27 mouse cellular contexts compared by ENCODE assay signal in genomic region chr2:60671215-60671614, GRCm38 (mm10). TPM values are rescaled to one million over a fixed set of nuclear protein-coding genes. Genes with fewer than 3 reads are reported as not detected.
DNase-seq lines count a peak whose midpoint lies in the region; ATAC-seq lines count a peak whose summit lies in the region.
"Had no signal": no experiment of that assay in that cellular context is flagged by ENCODE, and none has a peak within 500 bp of the region (broad histone marks: within the 10 kb centered on the region; RNA-seq: fewer than 3 reads in every experiment).

No protein-coding gene starts in this region.

- H3K27me3 ChIP-seq in intestine, embryonic 15.5 days (replicated peaks) = no peaks in the 10 kb centered on the region
- no peaks in the 10 kb centered on the region for H3K27me3 ChIP-seq in intestine, embryonic 16.5 days (replicated peaks; ENCODE audit: control insufficient read depth, insufficient read depth, low read length)
- no peaks in the 10 kb centered on the region for H3K27me3 ChIP-seq in stomach, embryonic 16.5 days (ENCODE audit: control insufficient read depth, insufficient read depth, low read length)
- H3K27me3 ChIP-seq: CH12.LX; embryonic facial prominence, embryonic 13.5 days; embryonic facial prominence, embryonic 15.5 days; Patski had no signal

- peak; percentile 43; the same call in 1 of the 2 replicates for ATAC-seq in intestine, embryonic 15.5 days
- no peak for ATAC-seq in intestine, embryonic 16.5 days
- ATAC-seq in stomach, embryonic 16.5 days (ENCODE audit: insufficient read depth, low FRiP score) = no peak
- ATAC-seq: CD4-positive, CD25-positive, alpha-beta regulatory T cell, adult 4 months; forebrain, embryonic 14.5 days; forebrain, embryonic 16.5 days; Patski had no signal

- H3K9ac ChIP-seq in intestine, embryonic 15.5 days = no peak overlapping the region
- H3K9ac ChIP-seq in intestine, embryonic 16.5 days (ENCODE audit: low read depth, low read length) = no peak overlapping the region
- no peak overlapping the region for H3K9ac ChIP-seq in stomach, embryonic 16.5 days (ENCODE audit: low read length)
- H3K9ac ChIP-seq: embryonic facial prominence, embryonic 13.5 days; embryonic facial prominence, embryonic 15.5 days; forebrain, embryonic 12.5 days had no signal

- DNase-seq in T-cell, adult 2 months (ENCODE audit: low spot score) = no peak
- DNase-seq in thymus, postnatal 10 days (ENCODE audit: low spot score in 2 of 2) = no peak
- DNase-seq: adrenal gland, adult 2 months; adrenal gland, postnatal 10 days; adrenal gland, postnatal 25 days; B cell, adult 2 months; cerebellum, adult 11 months; cerebellum, adult 18-20 months; cerebellum, adult 8-10 months; cerebellum, adult 9-11 months; cerebellum, postnatal 14 days; cerebellum, postnatal 36 days; embryo, embryonic 11 days had no signal

- no peak overlapping the region for H3K27ac ChIP-seq in intestine, embryonic 15.5 days
- no peak overlapping the region for H3K27ac ChIP-seq in intestine, embryonic 16.5 days (ENCODE audit: low read length)
- no peak overlapping the region for H3K27ac ChIP-seq in stomach, embryonic 16.5 days (ENCODE audit: low read length)
- H3K27ac ChIP-seq: embryonic facial prominence, embryonic 13.5 days; embryonic facial prominence, embryonic 15.5 days; forebrain, embryonic 10.5 days; forebrain, embryonic 12.5 days had no signal

- H3K4me3 ChIP-seq in intestine, embryonic 15.5 days (replicated peaks) = no peak overlapping the region
- no peak overlapping the region for H3K4me3 ChIP-seq in intestine, embryonic 16.5 days (ENCODE audit: low read length)
- no peak overlapping the region for H3K4me3 ChIP-seq in stomach, embryonic 16.5 days (replicated peaks; ENCODE audit: low read length)
- H3K4me3 ChIP-seq: embryonic facial prominence, embryonic 13.5 days; embryonic facial prominence, embryonic 15.5 days; erythroblast, embryonic 14.5 days; forebrain, embryonic 10.5 days; forebrain, embryonic 12.5 days had no signal

- no peaks in the 10 kb centered on the region for H3K36me3 ChIP-seq in intestine, embryonic 15.5 days
- no peaks in the 10 kb centered on the region for H3K36me3 ChIP-seq in intestine, embryonic 16.5 days (ENCODE audit: control insufficient read depth, insufficient read depth, low read length)
- H3K36me3 ChIP-seq in stomach, embryonic 16.5 days (ENCODE audit: control insufficient read depth, insufficient read depth, low read length) = no peaks in the 10 kb centered on the region
- H3K36me3 ChIP-seq: embryonic facial prominence, embryonic 13.5 days; embryonic facial prominence, embryonic 15.5 days; forebrain, embryonic 10.5 days; forebrain, embryonic 12.5 days; G1E had no signal

- 78% methylated on average over 1 of the region's 1 CpGs for WGBS in intestine, embryonic 15.5 days
- WGBS in intestine, embryonic 16.5 days = 89% methylated on average over 1 of the region's 1 CpGs
- WGBS in stomach, embryonic 16.5 days = 84% methylated on average over 1 of the region's 1 CpGs

- no peak overlapping the region for H3K4me2 ChIP-seq in intestine, embryonic 15.5 days (replicated peaks)
- H3K4me2 ChIP-seq in intestine, embryonic 16.5 days (ENCODE audit: low read depth, low read length) = no peak overlapping the region
- H3K4me2 ChIP-seq in stomach, embryonic 16.5 days (ENCODE audit: low read depth, low read length) = peak overlapping the region; percentile 45; the same call in 1 of the 2 replicates
- H3K4me2 ChIP-seq: embryonic facial prominence, embryonic 13.5 days; embryonic facial prominence, embryonic 15.5 days; forebrain, embryonic 12.5 days had no signal

- no peaks in the 10 kb centered on the region for H3K4me1 ChIP-seq in intestine, embryonic 15.5 days (replicated peaks)
- no peaks in the 10 kb centered on the region for H3K4me1 ChIP-seq in intestine, embryonic 16.5 days (ENCODE audit: control insufficient read depth, insufficient read depth, low read length)
- H3K4me1 ChIP-seq in stomach, embryonic 16.5 days (ENCODE audit: control insufficient read depth, insufficient read depth, low read length) = no peaks in the 10 kb centered on the region; the same call in 1 of the 2 replicates
- H3K4me1 ChIP-seq: embryonic facial prominence, embryonic 13.5 days; embryonic facial prominence, embryonic 15.5 days had no signal

- H3K9me3 ChIP-seq in intestine, embryonic 15.5 days = no peaks in the 10 kb centered on the region
- H3K9me3 ChIP-seq in intestine, embryonic 16.5 days (ENCODE audit: control insufficient read depth, low read length) = no peaks in the 10 kb centered on the region
- H3K9me3 ChIP-seq in stomach, embryonic 16.5 days (replicated peaks; ENCODE audit: control insufficient read depth, low read length) = no peaks in the 10 kb centered on the region
- H3K9me3 ChIP-seq: embryonic facial prominence, embryonic 13.5 days; embryonic facial prominence, embryonic 15.5 days; forebrain, embryonic 10.5 days; forebrain, embryonic 12.5 days; G1E had no signal

RNA-seq across cellular contexts. Expression of gene Itgb6, which starts 51.2 kb away (rescaled TPM):
- 8.8 and 9.0 TPM in 2 replicates for polyA plus RNA-seq in intestine, embryonic 15.5 days (2015; fragmentation: Nextera tagmentation; extraction: Ambion mirVana)
- 11.4 and 12.6 TPM in 2 replicates for polyA plus RNA-seq in intestine, embryonic 16.5 days (2015; fragmentation: Nextera tagmentation; extraction: Ambion mirVana)
- 15.8 and 16.4 TPM in 2 replicates for polyA plus RNA-seq in stomach, embryonic 16.5 days (2015; fragmentation: Nextera tagmentation; extraction: Ambion mirVana)
- polyA plus RNA-seq: adrenal gland, adult 2 months; erythroblast, embryonic 14.5 days; forebrain, embryonic 16.5 days; G1E had no signal
